Mouse (Mus musculus): ENCODE measurements at regions not wholly inside any gene's neighbourhood (a gene's known extent, or its start where the extent isn't known, plus 50 kb on each side); places are given as distances from the start of the nearest gene placed in this dataset.
A peak's percentile ranks its signal among the peaks of the same experiment; 100 is the strongest.

DNA sequence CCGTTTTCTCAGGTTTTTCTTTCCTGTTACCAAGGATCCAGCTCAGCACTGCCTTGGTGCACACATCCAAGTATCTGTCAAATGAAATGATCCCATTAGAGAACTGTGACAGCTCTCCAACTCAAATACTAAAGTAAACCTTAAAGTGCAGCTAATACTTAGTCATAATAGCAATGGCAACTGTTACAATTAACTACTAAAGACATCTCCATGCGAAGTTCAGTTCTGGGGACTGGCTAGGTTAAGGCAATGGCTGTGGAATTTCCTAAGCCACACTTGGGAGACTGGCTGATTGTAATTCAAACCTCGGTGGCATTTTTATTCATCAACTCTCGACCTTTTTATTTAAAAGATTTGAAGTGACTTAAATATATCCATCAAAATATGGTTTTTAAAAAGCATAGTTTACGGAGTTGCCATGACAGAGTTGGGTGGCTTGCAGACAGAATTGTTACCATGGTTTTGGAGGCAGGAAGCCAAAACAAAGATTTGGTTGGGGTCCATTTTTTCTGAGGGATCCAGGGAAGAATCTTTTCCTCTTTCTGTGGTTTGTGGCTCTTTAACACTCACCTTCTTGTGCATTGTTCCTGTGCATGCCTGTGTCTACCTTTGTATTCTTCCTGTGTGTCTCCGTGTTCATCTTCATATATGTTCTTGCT is 143.3 kb upstream of the Nfe2l3 start:
- no peak for DNase-seq

DNA sequence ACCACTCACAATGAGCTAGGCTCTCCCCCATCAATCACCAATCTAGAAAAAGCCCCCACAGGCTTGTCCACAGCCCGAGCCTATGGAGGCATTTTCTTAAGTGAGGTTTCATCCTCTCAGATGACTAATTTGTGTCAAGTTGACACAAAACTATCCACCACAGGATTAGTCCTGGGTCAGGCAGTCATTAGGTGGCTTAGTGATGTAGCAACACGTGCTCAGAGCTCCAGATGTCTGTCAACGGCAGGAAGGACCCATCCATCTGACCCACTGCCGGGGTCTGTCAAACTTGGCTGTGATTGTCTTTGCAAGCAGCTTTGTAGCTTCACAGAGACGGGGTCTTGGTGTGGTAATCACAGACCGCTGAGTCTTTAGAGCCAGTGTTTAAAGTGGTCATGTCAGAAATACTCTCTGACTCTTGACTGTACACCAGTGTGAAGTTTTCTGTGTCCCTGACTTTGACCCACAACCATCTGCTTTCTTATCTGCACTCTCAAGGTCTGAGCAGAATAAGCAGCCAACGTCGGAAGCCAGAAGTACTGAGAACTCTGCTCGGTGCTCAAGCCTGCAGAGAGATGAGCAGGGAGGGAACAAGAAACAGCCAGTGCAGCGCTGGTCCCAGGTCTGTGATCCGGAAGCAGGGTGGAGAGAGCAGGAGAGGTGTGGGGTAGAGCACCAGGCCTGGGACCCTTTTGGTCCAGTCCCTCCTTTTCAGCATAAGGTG is 131.6 kb upstream of the Nfe2l3 start:
- DNase-seq = no peak

DNA sequence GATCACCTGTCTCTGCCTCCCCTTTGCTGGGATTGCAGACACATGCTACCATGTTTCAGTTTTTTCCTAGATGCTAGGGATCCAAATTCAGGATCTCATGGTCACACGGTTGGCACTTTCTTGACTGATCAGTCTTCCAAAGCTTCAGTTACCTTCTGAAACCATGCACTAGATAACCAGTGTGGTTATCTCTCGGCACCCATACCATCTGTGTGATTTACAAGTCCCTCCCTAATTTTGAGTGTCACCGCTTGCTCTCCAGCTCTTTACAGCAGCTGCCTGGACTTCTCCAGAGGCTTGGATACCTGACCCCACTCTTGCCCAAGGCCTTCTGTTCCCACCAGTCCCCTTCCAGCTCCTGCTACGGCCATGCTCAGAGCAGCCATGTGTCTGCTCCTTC is 130.6 kb upstream of the Nfe2l3 start:
- no peak for DNase-seq

DNA sequence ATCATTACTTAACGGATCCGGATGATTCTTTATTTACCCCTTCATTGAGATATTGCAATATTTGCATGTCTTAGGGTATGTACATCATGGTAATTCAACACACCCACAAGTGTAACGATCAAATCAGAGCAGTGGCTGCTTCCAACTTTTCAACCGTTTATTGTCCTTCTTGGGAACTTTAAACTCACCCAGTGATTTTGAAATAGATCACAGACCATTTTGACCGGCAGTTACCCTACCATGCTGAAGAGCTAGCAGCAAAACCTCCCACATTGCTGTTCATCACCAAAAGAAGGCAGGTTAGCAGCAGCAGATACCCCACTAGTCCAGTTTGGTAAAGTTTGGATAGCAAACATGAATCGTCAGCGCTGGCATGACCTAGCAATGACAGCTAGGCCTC is 130.2 kb upstream of the Nfe2l3 start:
- DNase-seq = no peak

DNA sequence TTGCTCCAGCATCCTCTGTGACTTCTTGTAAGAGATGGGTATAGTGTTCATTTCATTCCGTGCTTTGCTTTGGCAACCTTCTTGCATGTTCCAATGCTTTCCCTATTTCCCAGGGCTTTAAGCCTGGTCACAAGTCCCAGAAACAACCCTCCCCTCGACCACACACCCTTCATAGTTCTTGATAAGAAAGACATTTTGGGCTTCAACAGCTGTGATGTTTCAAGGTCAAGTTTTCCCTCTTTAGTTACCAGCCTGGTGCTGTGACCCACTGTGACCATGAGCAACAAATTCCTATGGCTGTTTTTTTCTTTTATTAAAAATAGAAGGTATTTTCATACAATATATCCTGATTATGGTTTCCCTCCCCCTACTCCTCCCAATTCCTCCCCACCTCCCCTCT is 114.1 kb upstream of the Nfe2l3 start:
- DNase-seq = no peak

DNA sequence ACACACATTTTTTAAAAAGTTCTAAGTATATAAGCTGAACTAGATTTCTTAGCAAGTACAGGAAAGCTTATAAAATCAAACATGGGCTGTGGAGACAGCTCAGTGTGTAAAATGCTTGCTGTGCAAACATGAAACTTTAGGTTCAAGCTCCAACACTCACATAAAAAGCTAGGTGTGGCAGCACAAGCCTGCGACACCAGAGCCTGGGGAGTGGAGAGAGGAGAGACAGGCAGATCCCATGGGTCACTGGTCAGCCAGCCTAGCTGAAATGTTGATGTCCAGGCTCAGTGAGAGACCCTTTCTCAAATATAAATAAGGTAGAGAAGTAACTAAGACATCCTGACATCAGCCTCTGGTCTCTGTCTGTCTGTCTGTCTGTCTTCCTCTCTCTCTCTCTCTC is 112.5 kb upstream of the Nfe2l3 start:
- no peak for DNase-seq

DNA sequence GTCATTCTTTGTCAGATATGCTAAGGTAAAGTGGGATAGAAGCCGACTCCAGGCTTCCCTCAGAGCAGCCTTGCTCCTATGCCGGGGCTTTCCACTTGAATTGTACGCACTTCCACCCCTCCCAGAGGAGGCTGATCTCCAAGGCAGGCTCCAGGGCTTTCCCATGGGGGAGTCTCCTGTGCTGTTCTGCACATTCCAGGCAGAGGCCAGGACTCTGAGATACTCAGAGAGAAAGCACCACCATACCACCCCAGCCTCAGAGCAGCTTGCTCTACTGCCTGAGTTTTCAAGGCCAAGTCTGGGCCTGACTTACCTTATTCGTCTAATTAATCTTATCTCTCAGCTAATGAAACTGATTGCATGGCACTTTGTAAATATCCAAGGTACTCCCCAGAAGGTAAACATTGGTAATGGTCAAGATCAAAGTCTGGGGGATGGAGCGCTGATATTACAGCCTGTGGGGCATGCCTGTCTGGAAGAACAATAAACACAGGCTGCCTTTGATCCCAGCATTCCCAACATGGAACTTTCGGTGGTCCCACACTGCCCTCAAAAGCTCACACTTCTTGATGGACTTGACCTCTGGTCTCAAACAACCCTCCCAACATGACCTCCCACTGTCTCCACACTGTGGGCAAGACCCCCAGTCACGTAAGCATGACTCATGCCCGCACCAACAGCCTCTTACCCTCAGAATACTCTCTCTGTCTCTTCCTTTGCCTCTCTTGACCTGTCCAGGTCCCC is 111.6 kb upstream of the Nfe2l3 start:
- DNase-seq = no peak

DNA sequence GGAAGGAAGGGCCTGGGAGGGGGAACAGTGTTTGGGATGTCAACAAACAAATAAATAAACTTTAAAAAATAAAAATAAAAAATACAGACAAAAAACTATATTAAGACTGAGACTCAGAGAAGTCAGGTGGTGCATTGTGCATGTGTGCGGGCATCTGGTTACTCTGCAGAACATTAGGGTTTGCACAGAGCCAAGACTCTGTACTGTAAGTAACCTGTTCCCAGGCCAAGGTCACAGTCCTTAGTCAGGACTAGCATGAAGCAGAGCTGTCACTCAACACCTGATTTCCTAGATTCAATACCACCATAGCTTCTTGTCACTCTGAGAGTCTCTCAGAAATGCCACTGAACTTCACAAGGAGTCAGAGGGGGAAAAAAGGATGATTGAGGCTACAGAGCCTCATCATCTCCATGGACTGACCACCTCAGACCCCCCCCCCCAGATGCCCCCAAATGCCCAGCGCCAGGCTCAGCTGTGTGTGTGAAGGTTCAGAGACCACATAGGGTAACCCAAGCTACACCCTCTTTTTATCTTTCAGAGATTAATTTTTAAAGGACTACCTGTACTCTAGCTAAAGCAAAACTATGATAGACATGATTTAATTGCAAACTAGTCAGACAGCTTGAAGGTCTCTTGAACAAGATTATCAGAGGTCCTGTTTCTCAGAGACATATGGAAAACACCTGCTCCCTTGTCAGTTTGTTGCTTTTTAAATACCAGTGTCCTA is 106.2 kb upstream of the Nfe2l3 start:
- DNase-seq = no peak

DNA sequence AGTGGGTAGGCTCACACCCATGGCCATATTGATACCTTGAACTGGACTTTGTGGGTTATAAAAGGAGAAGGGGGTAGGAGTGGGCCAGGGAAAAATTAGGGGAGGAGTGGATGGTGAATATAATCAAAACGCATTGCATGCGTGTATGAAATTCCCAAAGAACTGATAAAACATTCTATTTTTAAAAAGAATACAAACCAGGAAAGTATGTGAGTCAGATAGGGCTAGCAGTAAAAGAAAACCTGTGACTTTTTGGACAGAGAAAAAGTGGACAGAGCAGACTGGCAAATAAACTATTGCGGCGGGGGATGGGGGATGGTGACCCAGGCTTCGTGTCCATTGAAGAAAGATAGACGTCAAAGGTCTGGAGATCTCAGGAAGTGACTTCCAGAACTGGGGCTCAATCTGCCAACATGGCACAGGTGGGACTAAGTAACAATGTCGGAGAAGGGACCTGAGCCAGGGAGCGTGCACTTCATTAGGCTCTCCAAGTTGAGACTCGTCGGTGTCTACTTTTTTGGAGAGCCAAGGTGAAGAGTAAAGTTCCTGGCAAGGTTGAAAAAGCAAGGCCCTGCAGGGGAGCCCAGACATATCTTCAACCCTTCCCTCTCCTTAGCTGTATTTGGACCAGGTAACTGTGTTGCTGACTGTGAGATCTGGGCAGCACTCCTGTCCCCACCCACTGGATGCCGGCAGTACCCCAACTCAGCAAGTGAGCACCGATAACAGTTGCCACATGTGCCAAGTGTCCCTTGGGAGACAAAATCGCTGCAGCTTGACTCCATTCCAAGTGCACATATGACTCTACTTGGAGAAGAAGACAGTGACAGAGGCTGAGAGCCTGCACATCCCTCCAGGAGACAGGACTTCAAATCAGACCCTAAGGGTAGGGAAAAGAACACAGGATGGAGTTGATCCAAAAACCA is 103.1 kb upstream of the Nfe2l3 start:
- DNase-seq = no peak

DNA sequence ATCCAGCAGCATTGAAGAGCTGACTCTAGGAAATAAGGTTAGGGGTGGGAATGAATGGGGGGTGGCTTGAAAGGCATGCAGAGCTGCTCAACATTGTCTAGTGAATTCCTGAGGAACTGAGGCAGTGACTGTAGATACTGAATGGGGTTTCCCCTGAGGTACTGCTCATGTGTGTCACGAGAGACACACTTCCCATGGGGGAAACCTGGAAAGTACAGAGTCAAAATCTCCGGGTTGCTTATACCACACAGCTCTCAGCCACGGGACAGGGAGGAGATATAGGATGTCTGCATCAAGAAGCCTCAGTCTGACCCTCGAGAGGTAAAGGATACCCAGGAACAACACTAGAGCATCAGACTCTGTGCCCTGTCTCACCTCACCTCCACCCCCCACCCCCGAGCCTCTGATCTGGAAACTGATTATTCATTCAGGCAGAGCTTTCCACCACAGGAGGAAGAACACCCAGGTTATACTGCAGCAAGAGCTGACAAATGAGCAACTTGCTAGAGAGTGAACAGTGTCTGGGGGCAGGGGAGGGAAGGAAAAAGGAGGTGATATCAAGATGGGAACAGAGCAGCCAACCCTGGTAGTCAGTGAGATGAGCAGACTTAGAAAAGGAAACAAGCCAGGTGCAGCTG is 102.3 kb upstream of the Nfe2l3 start:
- no peak for DNase-seq

DNA sequence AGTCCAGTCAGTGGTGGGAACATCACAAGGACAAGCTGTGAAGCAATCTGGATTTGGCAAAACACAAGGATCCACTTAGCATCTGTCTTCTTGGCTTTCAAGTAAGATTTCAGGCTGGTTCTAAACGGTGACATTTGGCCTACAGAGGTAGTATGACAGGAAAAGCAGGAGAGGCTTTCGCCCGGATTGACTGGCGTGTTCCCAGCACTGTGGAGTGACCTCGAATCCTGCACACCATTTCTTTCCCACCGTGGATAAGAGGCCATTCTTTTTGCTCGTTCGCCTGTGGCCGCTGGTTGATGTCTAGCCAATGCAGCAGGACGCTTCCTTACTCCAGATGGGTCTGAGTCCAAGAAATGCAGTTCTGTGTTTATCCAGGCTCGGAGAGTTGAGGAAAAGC is 99.6 kb upstream of the Nfe2l3 start:
- no peak for DNase-seq

DNA sequence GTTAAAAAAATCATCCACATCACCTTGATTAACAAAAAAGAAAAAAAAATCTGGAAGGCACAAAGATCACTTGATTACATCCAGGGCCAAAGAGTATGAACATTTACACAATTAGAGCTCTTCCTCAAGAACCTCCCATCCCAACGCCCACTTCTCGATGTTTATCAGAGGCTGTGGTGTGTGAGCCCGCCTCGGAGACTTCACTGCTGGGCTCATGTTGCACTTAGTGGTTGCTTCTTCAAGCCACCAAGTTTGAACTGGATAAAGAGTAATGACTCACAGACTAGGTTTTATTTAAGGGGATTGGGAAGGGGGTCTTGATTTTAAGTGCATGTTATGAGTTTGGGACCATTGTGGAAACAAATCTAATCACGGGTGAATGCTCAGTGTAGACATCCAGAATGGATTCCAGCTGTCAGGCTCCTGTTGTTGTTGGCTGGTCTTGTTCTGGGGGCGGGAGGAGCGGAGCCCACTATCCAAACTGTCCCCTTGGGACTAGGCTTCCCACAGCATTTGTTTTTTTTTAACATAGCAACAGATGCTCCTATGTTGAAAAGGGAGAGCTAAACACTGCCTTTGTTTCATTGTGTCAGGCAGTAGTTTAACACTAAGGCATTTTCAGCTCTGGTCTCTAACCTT is 98.6 kb upstream of the Nfe2l3 start:
- peak; percentile 10 for DNase-seq

DNA sequence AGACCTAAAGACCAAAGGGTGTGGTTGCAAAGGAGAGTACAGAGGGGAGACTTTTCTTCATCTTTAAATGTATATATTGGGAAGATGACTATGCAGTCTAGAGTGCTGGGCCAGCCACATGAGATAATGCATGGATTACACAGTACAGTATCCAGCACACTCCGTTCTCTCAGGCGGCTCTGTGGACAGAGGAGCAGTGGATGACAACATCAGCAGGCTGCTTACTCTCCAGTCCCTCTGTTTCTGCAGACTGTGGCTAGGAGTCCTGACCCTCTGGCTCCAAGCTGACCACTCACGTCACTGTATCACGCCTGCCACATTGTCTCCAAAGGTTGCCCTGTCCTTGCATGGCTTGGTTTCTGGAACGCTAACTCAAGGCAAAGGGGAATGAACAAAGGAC is 97.2 kb upstream of the Nfe2l3 start:
- no peak for DNase-seq

DNA sequence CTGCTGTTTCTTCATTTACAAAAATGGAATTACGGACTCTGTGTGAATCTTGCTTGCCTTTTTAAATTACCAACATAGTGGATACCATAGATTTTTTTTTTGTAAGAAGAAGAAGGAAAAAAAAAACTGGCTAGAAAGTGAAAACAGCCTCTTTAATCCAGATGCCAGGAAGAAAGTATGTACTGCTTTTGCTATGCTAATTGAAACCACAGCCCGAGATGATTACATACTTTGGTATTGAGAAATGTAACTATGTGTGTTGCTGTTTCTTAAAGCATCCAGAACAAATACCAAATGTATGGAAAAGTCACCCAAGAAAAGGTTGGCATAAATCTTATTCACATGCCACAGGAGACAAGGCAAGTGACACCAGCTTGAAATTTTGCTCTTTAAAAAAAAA is 93.2 kb upstream of the Nfe2l3 start:
- DNase-seq = no peak

DNA sequence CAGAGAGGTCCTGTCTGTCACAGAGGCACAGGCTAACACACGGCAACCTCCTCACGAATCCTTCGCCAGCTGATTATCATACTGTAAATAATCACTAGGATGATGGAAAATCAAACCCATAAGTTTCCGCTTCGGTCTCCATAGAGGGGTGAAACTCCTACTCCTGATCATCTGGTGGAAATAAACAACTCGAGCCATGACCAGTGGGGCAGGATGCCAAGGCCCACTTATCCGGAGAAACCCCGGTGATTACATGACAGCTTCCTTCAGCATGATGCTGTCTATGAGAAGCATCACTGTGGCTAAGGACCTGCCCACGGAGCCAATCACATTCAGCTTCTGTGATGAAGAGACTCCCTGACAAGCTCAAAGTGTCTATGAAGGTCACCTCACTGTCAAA is 84.7 kb upstream of the Nfe2l3 start:
- DNase-seq = peak; percentile 58

DNA sequence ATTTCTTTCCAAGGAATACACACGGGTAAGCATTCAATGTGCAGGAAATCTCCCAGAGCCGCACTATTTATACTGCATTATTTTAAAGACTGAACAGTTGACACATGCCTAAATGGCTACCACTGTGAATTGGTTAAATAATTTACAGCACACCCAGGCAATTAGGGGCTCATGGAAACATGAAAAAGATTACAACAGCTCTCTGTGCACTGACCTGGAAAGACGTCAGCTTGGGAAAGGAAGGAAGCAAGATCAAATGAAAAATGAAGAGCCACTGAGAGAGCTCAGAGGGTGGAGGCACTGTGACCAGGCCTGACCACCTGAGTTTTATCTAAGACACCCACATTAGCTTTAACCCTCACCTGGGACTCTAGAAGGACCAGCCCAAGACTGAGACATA is 82.7 kb upstream of the Nfe2l3 start:
- DNase-seq = no peak

DNA sequence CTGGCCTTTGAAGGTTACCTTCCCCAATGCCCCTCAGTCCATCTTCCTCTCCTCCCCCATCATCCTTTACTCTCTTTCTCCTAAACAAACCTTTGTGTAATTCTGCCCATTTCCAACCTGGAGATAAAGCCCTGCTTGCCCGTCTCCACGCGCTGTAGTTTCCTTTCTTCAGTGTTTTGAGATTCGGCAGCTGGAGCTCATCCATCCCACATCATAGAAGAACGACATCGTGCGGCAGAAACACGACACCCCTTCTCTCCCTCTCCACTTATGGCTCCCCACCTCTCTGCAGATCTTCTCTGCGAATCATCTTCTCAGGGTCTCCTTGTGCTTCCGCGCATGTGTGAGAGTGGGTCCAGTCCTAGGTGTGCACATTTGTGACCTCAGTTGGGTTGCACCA is 77.4 kb upstream of the Nfe2l3 start:
- no peak for DNase-seq

DNA sequence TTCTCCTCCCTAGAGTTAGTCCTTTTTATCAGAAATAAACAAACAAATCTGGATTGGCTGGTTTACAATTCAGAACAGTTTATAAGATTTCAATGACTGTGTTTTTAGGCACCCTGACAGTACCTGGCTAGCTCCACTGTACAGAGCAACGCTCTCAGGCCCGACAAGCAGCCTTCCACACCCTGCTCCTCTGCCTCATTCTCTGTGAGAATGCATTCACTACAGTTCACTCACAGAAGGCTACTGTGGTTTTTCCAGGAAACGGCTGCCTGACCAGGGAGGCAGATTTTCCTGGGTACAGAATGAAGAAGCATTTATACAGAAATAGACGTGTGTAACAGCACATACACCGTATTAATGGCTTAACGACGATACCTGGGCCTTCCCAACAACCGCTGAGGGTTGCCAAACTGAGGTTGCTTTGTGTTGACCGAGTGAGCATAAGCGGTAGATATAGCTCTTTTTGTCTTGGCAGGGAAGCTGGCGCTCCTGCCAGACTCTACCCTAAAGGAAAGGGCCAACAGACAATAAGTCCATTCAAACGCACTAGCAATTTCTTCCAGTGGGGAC is 70.8 kb upstream of the Nfe2l3 start:
- DNase-seq = no peak

DNA sequence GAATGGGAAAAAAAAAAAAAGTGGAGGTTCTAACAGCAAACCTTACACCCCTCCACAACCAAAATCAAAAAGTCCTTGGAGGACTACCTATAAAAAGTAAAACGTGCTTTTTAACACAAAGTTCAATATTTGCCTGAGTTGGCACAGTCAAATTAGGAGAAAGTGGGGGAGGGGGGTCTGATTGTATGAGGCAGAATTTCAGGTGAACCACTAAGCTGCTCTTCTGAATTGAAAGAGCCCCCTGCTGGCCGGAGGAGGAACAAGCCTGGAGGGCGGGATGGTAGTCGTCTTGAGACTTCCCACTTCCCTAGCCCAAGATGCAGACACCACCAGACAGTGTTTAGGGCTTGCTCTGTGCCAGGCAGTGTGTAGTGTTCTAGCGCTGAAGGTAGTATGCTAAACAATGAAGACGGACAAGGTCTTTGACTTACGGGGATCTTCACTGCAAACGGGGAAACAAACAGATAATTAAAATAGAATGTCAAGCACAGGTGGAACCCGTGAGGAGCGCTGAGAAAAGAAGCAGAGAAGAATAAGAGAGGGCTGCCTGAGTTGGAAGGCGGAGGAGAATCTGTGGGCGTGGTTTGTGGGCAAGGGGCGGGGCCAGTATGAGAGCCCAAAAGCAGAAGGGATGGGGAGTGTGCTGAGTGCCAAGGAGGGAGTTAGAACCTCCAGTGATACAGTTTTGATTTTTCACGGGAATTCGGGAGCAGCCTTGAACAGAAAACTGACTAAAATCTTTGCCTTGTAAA is 69.8 kb upstream of the Nfe2l3 start:
- peak; percentile 94 for DNase-seq

DNA sequence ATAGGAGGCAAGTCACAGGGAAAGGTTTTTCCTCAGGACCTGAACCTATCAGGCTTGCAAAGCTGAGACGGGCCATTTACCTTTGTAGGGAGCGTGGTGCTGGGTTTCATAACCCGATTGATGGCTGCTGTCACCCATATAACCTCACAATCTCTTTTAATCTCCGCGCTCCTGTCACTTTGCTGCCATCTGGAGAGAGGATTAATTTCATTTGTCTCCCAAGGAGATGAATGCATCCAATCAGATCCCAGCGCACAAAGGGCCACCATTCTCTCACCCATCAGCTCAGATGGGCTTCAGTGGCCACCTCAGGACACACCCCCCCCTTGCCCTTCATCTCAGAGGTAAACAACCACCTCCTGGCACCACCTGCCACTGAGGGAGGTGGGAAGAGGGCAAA is 67.7 kb upstream of the Nfe2l3 start:
- no peak for DNase-seq

All from lung, postnatal 36 days (tissue).